Comparison of ENCODE assay signal across 8 mouse cellular contexts in the genomic region with DNA sequence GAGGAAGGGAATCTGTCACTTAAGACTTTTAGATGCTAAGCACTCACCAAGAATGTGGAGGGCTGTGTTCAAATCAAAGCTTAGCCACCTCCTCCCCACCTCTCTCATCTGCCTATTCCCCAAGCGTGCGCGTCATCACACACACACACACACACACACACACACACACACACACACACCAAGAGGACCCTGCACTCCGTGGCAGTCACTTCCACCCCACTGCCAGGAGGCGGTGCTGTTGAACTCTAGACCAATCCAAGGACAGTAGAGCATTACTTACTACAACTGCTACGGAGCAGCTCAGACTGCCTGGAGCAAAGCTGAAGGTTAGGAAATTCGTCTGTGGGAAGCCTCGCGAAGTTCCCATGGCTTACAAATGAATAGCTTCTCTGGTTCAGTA. TPM values are rescaled to one million over a fixed set of nuclear protein-coding genes. Genes with fewer than 3 reads are reported as not detected.
DNase-seq lines count a peak whose midpoint lies in the region; ATAC-seq lines count a peak whose summit lies in the region.

No protein-coding gene starts in this region.

- ATAC-seq in frontal cortex, adult (ENCODE audit: low TSS enrichment) = peak; percentile 88
- ATAC-seq in hematopoietic stem cell, adult 5-6 weeks (replicated peaks in 1 of 2; ENCODE audit: insufficient read depth in 1 of 2, low FRiP score in 2 of 2, low TSS enrichment in 1 of 2, low read depth in 1 of 2, poor library complexity in 2 of 2, severe bottlenecking in 2 of 2) = peak; percentile 70 to 73

- peak; percentile 89 to 90 for DNase-seq in B cell, adult 2 months
- peak; percentile 23 for DNase-seq in c-Kit-positive CD71-positive TER-119-positive erythroid progenitor cells, embryonic 14.5 days (ENCODE audit: low spot score)
- peak; percentile 75 for DNase-seq in layer of hippocampus, postnatal 14 days (ENCODE audit: low spot score in 2 of 2)
- peak; percentile 96 for DNase-seq in lung, postnatal 10 days
- peak; percentile 68 for DNase-seq in ovary, adult 18-20 months (ENCODE audit: low spot score)
- DNase-seq in thymus, postnatal 0 days (ENCODE audit: low spot score) = peak; percentile 79

RNA-seq across cellular contexts. Expression of a gene that starts 1.2 kb away (rescaled TPM):
- 6.9 and 10.5 TPM in 2 replicates for total RNA-seq in hematopoietic stem cell, adult 5-6 weeks (2017)
- total RNA-seq in layer of hippocampus, postnatal 14 days (2021) = 1 to 10 TPM; 3.3 to 4.3 TPM
- 3.8 and 4.9 TPM in 2 replicates for polyA plus RNA-seq in thymus, postnatal 0 days (2015; fragmentation: Nextera tagmentation; extraction: Ambion mirVana)

RNA-seq across cellular contexts. Expression of a gene that starts 14.0 kb away (rescaled TPM):
- not detected in 2 replicates for total RNA-seq in hematopoietic stem cell, adult 5-6 weeks (2017)
- total RNA-seq in layer of hippocampus, postnatal 14 days (2021) = 10 to 100 TPM; 60.6 to 67.4 TPM
- not detected in 2 replicates for polyA plus RNA-seq in thymus, postnatal 0 days (2015; fragmentation: Nextera tagmentation; extraction: Ambion mirVana)

RNA-seq across cellular contexts. Expression of a gene that starts 34.2 kb away (rescaled TPM):
- 145 and 146 TPM in 2 replicates for total RNA-seq in hematopoietic stem cell, adult 5-6 weeks (2017)
- 10 to 100 TPM; 11.8 to 13.5 TPM for total RNA-seq in layer of hippocampus, postnatal 14 days (2021)
- 4.0 and 4.1 TPM in 2 replicates for polyA plus RNA-seq in thymus, postnatal 0 days (2015; fragmentation: Nextera tagmentation; extraction: Ambion mirVana)

Comparison
In these comparisons a context has a peak if more than half of its experiments do, and no peak if none do; other contexts are left out.
1. Peak in every context shown above with its lines: DNase-seq and ATAC-seq.
2. DNase-seq: peak in every context shown above with its lines; median percentile 96 in lung, postnatal 10 days; 90 in B cell, adult 2 months; 79 in thymus, postnatal 0 days; 75 in layer of hippocampus, postnatal 14 days; 68 in ovary, adult 18-20 months; 23 in c-Kit-positive CD71-positive TER-119-positive erythroid progenitor cells, embryonic 14.5 days.
3. RNA of a gene that starts 14.0 kb away (total RNA-seq): 60.6 to 67.4 TPM in layer of hippocampus, postnatal 14 days; not detected in hematopoietic stem cell, adult 5-6 weeks; every median in the first group is over 10 times any median in the second.
4. RNA of a gene that starts 34.2 kb away (total RNA-seq): 145 to 146 TPM in hematopoietic stem cell, adult 5-6 weeks; 11.8 to 13.5 TPM in layer of hippocampus, postnatal 14 days; every median in the first group is over 10 times any median in the second.